Mouse (Mus musculus): ENCODE measurements around the gene Aph1a. TPM values are rescaled to one million over a fixed set of nuclear protein-coding genes. Genes with fewer than 3 reads are reported as not detected.
A peak's percentile ranks its signal among the peaks of the same experiment; 100 is the strongest.

Aph1a gene
- polyA plus RNA-seq, 1 experiment from 2014 or later, result 12.6 TPM

DNA sequence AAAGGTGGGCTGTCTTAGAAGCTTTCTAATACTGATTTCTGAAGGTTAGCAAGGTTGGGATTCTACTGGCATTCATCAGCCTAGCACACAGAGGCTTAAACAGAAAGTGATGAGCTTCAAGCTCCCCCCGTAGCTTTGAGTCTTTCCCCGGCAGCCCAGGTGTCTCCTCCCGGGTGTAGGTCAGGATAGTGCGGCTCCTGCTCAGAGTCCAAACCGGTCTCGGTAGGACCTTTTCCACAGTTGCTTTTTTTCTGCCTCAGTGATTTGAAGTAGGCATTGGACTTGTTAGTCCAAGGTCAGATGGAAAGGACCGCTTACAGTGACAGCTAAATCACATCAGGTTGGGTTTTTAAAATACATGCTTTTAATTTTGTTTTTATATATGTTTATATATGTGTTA lies 38.8 kb downstream of the Aph1a start:
- no peak for ATAC-seq (ENCODE audit: low read depth)
- Histone ChIP-seq H3K4me3 (ENCODE audit: low read depth, low read length) (no peak overlapping the region), H3K4me1 (ENCODE audit: control insufficient read depth, low read depth, low read length) (peaks cover 26% of the 10 kb centered on the region), H3K27ac (ENCODE audit: low read length) (no peak overlapping the region), H3K36me3 (ENCODE audit: control insufficient read depth, insufficient read depth) (peaks cover 35% of the 10 kb centered on the region), H3K4me2 (ENCODE audit: low read depth, low read length) (no peak overlapping the region), H3K9me3 (replicated peaks; ENCODE audit: control insufficient read depth, low read length) (no peaks in the 10 kb centered on the region), H3K27me3 (ENCODE audit: control insufficient read depth, insufficient read depth, low read depth, low read length) (no peaks in the 10 kb centered on the region), H3K9ac (ENCODE audit: low read depth, low read length) (no peak overlapping the region)
- WGBS (ENCODE audit: insufficient replicate concordance), result 79% methylated on average over 7 of the region's 7 CpGs

DNA sequence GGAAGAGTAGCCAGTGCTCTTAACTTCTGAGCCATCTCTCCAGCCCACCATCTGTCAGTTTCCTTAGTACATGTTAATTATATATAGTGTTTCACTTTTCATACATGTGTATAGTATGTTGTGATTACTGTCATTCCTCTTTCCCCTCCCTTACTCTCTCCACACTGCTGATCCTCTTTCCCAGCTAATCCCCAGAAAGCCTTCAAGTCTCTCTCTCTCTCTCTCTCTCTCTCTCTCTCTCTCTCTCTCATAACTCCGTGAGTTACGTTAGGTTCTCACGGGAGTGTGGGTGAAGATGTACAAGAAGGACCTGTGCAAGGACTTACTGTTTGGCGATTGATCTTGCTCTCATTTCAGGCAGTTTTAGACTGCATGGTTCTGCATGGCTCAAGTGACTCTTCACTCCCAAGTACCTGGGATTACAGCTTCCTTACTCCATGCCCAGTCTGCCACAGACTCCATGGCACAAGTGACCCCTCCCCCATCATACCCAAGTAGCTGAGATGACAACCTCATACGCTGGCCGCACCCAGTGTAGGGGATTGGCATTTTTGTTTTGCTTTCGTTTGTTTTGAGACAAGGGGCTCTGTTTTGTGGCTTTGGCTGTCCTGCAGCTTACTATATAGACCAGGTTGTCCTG lies 39.5 kb downstream of the Aph1a start:
- 90% methylated on average over 7 of the region's 7 CpGs for WGBS (ENCODE audit: insufficient replicate concordance)
- Histone ChIP-seq H3K27me3 (ENCODE audit: control insufficient read depth, insufficient read depth, low read depth, low read length) (no peaks in the 10 kb centered on the region), H3K4me1 (ENCODE audit: control insufficient read depth, low read depth, low read length) (peaks cover 23% of the 10 kb centered on the region), H3K36me3 (ENCODE audit: control insufficient read depth, insufficient read depth) (peaks cover 41% of the 10 kb centered on the region), H3K9me3 (replicated peaks; ENCODE audit: control insufficient read depth, low read length) (no peaks in the 10 kb centered on the region), H3K9ac (ENCODE audit: low read depth, low read length) (no peak overlapping the region), H3K4me2 (ENCODE audit: low read depth, low read length) (no peak overlapping the region), H3K4me3 (ENCODE audit: low read depth, low read length) (no peak overlapping the region), H3K27ac (ENCODE audit: low read length) (no peak overlapping the region)
- ATAC-seq (ENCODE audit: low read depth), result no peak

DNA sequence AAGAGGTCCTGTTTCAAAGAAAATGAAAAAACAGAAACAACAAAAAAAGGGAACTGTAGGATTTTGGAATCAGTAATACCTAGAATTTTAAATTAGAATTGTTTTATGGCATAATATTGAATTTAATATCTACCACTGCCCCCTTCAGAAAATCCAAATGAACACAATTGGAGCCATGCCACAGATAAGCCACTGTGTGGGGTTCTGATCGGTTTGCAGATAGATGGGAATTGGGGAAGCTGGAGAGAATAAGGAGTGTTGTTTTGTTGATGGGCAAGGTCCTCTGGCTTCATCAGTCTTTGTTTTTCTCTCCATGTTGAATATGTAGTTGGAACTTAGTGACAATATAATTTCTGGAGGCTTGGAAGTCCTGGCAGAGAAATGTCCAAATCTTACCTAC lies 40.7 kb downstream of the Aph1a start:
- Histone ChIP-seq H3K9me3 (replicated peaks; ENCODE audit: control insufficient read depth, low read length) (no peaks in the 10 kb centered on the region), H3K9ac (ENCODE audit: low read depth, low read length) (no peak overlapping the region), H3K27me3 (ENCODE audit: control insufficient read depth, insufficient read depth, low read depth, low read length) (no peaks in the 10 kb centered on the region), H3K4me2 (ENCODE audit: low read depth, low read length) (no peak overlapping the region), H3K4me1 (ENCODE audit: control insufficient read depth, low read depth, low read length) (peaks cover 20% of the 10 kb centered on the region), H3K4me3 (ENCODE audit: low read depth, low read length) (no peak overlapping the region), H3K36me3 (ENCODE audit: control insufficient read depth, insufficient read depth) (peaks cover 54% of the 10 kb centered on the region), H3K27ac (ENCODE audit: low read length) (no peak overlapping the region)
- ATAC-seq (ENCODE audit: low read depth), result no peak
- 77% methylated on average over 1 of the region's 1 CpGs for WGBS (ENCODE audit: insufficient replicate concordance)

DNA sequence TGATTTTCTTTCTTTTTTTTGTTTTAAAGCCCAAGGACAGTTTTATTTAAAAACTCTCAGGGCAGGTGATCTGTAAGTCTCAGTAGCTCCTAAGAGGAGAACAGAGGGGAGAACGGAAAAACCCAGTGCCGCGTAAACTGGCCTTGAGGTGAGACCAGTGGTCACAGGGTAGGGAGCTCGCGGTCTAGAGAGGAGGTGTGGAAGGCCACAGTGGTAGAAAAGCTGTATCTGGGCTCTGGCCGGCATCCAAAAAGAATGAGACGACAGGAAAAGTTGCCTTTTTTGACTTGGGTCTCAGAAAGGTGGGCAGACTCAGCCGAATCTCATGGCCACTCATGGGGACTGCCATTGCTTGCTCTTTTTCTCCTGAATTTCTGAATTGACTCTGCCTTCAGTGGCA lies 44.4 kb downstream of the Aph1a start:
- no peak for ATAC-seq (ENCODE audit: low read depth)
- no peak overlapping the region for H3K4me3 ChIP-seq (ENCODE audit: low read depth, low read length)
- no peaks in the 10 kb centered on the region for H3K4me1 ChIP-seq (ENCODE audit: control insufficient read depth, low read depth, low read length)
- no peak overlapping the region for H3K27ac ChIP-seq (ENCODE audit: low read length)
- H3K36me3 ChIP-seq (ENCODE audit: control insufficient read depth, insufficient read depth), result peaks cover 88% of the 10 kb centered on the region
- H3K27me3 ChIP-seq (ENCODE audit: control insufficient read depth, insufficient read depth, low read depth, low read length), result no peaks in the 10 kb centered on the region
- no peaks in the 10 kb centered on the region for H3K9me3 ChIP-seq (replicated peaks; ENCODE audit: control insufficient read depth, low read length)
- no peak overlapping the region for H3K9ac ChIP-seq (ENCODE audit: low read depth, low read length)
- H3K4me2 ChIP-seq (ENCODE audit: low read depth, low read length), result no peak overlapping the region
- WGBS (ENCODE audit: insufficient replicate concordance), result 95% methylated on average over 8 of the region's 8 CpGs

DNA sequence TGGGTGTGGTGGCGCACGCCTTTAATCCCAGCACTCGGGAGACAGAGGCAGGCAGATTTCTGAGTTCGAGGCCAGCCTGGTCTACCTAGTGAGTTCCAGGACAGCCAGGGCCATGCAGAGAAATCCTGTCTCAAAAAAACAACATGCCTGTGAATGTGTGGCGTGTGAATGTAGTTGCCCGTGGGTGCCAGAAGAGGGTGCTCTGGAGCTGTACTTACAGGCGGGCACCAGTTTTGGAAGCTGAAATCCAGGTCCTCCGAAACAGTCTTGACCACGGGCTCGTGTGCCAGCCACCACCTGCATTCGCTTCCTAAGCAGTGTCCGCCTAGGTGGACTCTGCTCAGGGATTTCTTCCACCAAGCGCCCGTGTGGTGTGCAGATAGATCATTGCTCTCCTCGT lies 45.1 kb downstream of the Aph1a start:
- Histone ChIP-seq H3K9me3 (replicated peaks; ENCODE audit: control insufficient read depth, low read length) (no peaks in the 10 kb centered on the region), H3K4me1 (ENCODE audit: control insufficient read depth, low read depth, low read length) (no peaks in the 10 kb centered on the region), H3K4me3 (ENCODE audit: low read depth, low read length) (no peak overlapping the region), H3K27ac (ENCODE audit: low read length) (no peak overlapping the region), H3K27me3 (ENCODE audit: control insufficient read depth, insufficient read depth, low read depth, low read length) (no peaks in the 10 kb centered on the region), H3K36me3 (ENCODE audit: control insufficient read depth, insufficient read depth) (peaks cover 86% of the 10 kb centered on the region), H3K4me2 (ENCODE audit: low read depth, low read length) (no peak overlapping the region), H3K9ac (ENCODE audit: low read depth, low read length) (no peak overlapping the region)
- ATAC-seq (ENCODE audit: low read depth), result no peak
- 82% methylated on average over 15 of the region's 15 CpGs for WGBS (ENCODE audit: insufficient replicate concordance)

DNA sequence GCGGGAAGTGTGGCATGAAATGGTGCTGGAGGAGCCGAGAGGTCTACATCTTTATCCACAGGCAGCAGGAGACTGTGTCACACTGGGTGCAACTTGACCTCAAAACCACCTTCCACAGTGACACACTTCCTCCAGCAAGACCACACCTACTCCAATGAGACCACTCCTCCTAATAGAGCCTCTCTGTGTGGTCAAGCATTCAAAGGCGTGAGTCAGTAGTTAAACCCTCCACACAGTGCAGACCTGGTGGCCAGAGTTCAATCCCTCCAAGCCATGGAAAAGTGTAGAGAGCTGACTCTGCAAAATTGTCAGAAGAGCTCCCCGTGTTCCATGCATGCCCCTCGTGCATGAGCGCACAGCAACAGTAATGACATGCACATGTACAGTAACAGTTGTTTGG lies 49.0 kb downstream of the Aph1a start:
- ATAC-seq (ENCODE audit: low read depth), result no peak
- 82% methylated on average over 6 of the region's 6 CpGs for WGBS (ENCODE audit: insufficient replicate concordance)
- Histone ChIP-seq H3K4me1 (ENCODE audit: control insufficient read depth, low read depth, low read length) (no peaks in the 10 kb centered on the region), H3K9me3 (replicated peaks; ENCODE audit: control insufficient read depth, low read length) (no peaks in the 10 kb centered on the region), H3K4me3 (ENCODE audit: low read depth, low read length) (no peak overlapping the region), H3K4me2 (ENCODE audit: low read depth, low read length) (no peak overlapping the region), H3K36me3 (ENCODE audit: control insufficient read depth, insufficient read depth) (peaks cover 75% of the 10 kb centered on the region), H3K27me3 (ENCODE audit: control insufficient read depth, insufficient read depth, low read depth, low read length) (no peaks in the 10 kb centered on the region), H3K9ac (ENCODE audit: low read depth, low read length) (no peak overlapping the region), H3K27ac (ENCODE audit: low read length) (no peak overlapping the region)

DNA sequence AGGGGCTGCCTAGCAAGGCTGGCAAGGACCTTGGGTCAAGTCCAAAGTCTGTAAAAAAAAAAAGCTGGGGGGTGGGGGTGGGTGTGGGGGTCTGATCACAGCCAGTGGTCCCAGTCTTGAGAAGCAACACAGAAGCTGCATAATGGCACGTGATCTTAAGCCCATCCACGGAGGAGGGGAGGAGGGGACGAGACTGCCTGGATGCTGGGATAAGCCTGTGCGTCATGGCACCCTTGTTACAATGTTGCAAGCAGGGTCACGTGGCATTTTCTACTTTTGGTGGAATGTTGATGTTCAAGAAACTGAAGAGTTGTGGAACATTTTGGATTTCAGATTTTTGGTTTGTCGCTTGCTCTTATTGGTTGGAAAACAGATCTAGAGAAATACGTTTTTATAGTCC lies 49.5 kb downstream of the Aph1a start:
- no peak overlapping the region for H3K4me3 ChIP-seq (ENCODE audit: low read depth, low read length)
- no peaks in the 10 kb centered on the region for H3K4me1 ChIP-seq (ENCODE audit: control insufficient read depth, low read depth, low read length)
- WGBS (ENCODE audit: insufficient replicate concordance), result 89% methylated on average over 7 of the region's 7 CpGs
- no peaks in the 10 kb centered on the region for H3K27me3 ChIP-seq (ENCODE audit: control insufficient read depth, insufficient read depth, low read depth, low read length)
- H3K4me2 ChIP-seq (ENCODE audit: low read depth, low read length), result no peak overlapping the region
- H3K36me3 ChIP-seq (ENCODE audit: control insufficient read depth, insufficient read depth), result peaks cover 70% of the 10 kb centered on the region
- H3K27ac ChIP-seq (ENCODE audit: low read length), result no peak overlapping the region
- H3K9me3 ChIP-seq (replicated peaks; ENCODE audit: control insufficient read depth, low read length), result no peaks in the 10 kb centered on the region
- no peak for ATAC-seq (ENCODE audit: low read depth)
- no peak overlapping the region for H3K9ac ChIP-seq (ENCODE audit: low read depth, low read length)

DNA sequence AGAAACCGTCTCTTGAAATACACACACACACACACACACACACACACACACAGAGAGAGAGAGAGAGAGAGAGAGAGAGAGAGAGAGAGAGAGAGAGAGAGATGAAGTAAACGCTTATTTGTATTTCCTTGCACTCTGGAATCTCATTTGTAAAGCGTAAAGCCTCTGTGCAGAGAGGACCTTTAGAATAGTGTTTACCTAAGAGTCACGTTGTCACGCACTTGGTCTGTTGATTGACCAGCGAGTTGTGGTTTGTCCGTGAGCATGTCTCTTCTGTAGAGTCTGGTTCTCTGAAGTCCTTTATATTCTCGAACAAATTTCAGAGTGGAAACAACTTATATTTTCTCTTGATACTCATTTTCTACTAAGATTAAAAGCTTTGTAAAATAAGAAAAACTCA lies 51.0 kb downstream of the Aph1a start:
- 69% methylated on average over 8 of the region's 8 CpGs for WGBS (ENCODE audit: insufficient replicate concordance)
- ATAC-seq (ENCODE audit: low read depth), result peak; percentile 53; the same call in 1 of the 2 replicates
- Histone ChIP-seq H3K9me3 (replicated peaks; ENCODE audit: control insufficient read depth, low read length) (no peaks in the 10 kb centered on the region), H3K9ac (ENCODE audit: low read depth, low read length) (no peak overlapping the region), H3K4me3 (ENCODE audit: low read depth, low read length) (no peak overlapping the region), H3K4me1 (ENCODE audit: control insufficient read depth, low read depth, low read length) (peaks cover 3% of the 10 kb centered on the region; the same call in 1 of the 2 replicates), H3K27ac (ENCODE audit: low read length) (no peak overlapping the region), H3K4me2 (ENCODE audit: low read depth, low read length) (no peak overlapping the region), H3K36me3 (ENCODE audit: control insufficient read depth, insufficient read depth) (peaks cover 56% of the 10 kb centered on the region), H3K27me3 (ENCODE audit: control insufficient read depth, insufficient read depth, low read depth, low read length) (no peaks in the 10 kb centered on the region)

DNA sequence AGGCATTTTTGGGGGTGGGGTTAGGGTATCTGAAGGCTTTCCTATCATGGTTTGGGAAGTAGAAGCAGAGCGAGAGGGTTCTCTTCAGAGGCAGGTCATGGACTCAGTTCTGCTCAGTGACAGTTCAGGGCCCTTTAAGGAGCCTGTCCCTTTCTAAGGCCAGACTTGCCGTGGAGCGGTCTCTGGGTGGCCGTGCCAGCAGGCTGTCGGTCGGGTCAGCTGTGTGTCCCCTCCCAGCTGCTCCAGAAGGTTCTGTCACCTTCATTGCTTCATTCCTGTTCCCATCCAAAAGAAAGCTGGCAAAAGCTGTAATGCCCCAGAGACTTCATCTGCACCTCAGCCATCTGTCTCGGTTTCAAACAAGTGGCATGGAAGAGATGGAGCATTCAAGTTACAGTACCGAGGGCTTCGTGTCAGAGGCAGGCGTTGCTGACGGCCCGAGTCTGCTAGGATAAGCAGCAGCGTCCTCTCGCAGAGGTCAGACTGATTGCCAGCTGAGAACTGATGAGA lies 52.0 kb downstream of the Aph1a start:
- no peak for ATAC-seq (ENCODE audit: low read depth)
- 91% methylated on average over 14 of the region's 14 CpGs for WGBS (ENCODE audit: insufficient replicate concordance)
- peaks cover 3% of the 10 kb centered on the region; the same call in 1 of the 2 replicates for H3K4me1 ChIP-seq (ENCODE audit: control insufficient read depth, low read depth, low read length)
- no peak overlapping the region for H3K4me2 ChIP-seq (ENCODE audit: low read depth, low read length)
- H3K27ac ChIP-seq (ENCODE audit: low read length), result no peak overlapping the region
- H3K9me3 ChIP-seq (replicated peaks; ENCODE audit: control insufficient read depth, low read length), result no peaks in the 10 kb centered on the region
- H3K9ac ChIP-seq (ENCODE audit: low read depth, low read length), result no peak overlapping the region
- no peaks in the 10 kb centered on the region for H3K27me3 ChIP-seq (ENCODE audit: control insufficient read depth, insufficient read depth, low read depth, low read length)
- peaks cover 46% of the 10 kb centered on the region for H3K36me3 ChIP-seq (ENCODE audit: control insufficient read depth, insufficient read depth)
- H3K4me3 ChIP-seq (ENCODE audit: low read depth, low read length), result no peak overlapping the region

Data from liver, embryonic 16.5 days (tissue).